Mouse (Mus musculus): ENCODE results near the gene Tmem63b. TPM values are rescaled to one million over a fixed set of nuclear protein-coding genes. Genes with fewer than 3 reads are reported as not detected.
A peak's percentile ranks its signal among the peaks of the same experiment; 100 is the strongest.
"Not testable (repeated sequence)": the region's sequence is repeated elsewhere in the genome, so short reads cannot be mapped to it uniquely, and the experiment has no call there.

The Tmem63b gene
- total RNA-seq, 2 experiments from 2014 or later, result 177 to 186 TPM

DNA sequence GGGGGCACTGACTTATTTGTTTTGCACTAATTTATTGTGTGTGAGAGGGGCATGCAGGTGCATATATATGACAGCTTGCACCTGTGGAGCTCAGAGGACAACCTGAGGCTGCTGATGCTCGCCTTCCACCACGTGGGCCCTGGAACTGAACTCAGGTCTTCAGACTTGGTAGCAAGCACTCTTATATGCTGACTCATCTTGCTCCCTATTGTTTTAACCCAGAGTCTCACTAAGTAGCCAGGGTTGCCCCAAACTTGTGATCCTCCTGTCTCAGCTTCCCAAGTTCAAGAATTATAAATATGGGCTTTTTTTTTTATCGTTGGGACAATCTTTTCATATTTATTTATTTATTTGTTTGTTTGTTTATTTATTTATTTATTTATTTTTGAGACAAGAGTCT, 55.7 kb downstream of the Tmem63b start:
- intact Hi-C loops (cut with DNase I), result no loop called here
- DNase-seq (ENCODE audit: low spot score in 2 of 2), result no peak

DNA sequence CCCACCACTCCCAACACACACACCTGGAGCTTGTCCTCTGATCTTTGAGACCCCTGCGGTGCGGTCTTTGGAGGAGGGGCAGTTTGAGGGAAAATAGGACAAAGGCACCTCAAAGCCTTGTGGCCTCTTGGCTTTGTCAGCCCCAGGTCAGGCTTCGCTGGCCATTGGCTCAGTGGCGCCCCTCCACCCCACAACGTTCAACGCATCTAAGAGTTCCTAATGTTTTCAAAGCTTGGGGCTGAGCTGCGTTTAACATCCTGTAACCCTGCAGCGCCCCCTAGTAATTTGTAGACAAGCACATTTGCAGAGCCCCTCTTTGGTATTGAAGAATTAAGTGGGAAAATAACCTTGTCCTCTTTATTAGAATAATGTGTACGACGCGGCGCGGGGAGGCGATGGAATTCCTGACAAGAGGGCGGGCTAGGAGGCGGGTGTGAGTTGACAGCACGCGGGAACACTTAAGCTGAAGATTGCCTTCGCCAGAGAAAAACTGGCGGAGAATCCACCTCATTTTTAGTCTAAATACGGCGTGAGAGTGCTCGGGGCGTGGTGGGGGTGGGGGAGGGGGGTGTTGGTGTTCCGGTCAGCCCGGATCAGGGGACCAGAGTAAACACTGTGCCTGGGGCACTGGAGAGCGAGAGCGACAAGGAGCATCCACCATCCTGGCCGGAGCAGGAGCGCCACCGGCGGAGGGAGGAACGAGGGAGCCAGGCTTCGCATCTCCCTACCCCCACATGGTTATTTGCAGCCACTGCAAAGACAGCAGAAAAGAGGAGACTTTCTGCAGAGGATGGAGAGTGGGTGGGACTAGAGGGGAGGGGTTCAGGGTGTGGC, 56.6 kb downstream of the Tmem63b start:
- intact Hi-C loops (cut with DNase I), result loop anchor here (2.0 kb wide), 1 partner anchor 45 kb away; no protein-coding TSS in a partner anchor
- peak; percentile 63 to 69 for DNase-seq (ENCODE audit: low spot score in 2 of 2)

DNA sequence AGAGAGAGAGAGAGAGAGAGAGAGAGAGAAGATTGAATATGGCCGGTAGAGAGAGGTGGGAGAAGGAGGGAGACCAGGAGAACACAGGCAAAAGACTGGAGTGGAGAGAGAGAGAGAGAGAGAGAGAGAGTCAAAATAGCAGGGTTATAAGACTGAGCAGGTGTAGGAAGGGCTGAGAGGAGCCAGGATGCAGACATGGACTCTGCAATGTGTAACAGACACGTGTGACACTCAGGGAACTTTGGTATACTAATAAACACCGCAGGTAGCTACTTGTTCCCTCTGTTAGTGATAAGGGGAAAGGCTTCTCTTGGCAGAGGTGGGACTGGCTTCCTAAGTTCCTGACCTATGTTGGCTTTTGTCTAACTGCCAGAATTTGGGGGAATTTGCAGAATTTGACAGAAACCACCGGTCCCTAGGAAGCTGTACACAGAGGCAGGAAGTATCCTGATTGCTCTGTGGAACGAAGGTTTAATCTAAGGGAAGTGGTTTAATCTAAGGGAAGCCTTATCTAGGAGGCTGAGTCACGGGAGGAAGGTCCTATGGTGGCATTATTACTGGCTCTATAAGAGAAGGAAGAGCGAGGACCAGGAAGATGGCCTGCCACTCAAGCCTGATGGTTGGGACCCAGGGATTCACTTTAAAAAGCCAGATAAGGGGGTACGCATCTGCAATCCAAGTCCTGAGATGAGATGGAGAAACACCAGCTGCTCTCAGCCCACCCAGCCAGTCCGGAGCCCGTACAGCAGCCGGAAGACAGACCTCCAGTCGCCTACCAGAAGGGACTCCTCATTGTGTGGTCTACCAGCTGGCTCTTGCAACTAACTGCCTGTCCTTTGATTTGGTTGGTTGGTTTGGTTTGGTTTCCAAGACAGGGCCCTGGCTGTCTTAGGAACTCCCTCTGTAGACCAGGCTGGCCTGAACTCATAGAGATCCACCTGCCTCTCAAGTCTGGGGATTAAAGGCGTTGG, 57.5 kb downstream of the Tmem63b start:
- intact Hi-C loops (cut with DNase I), result loop anchor here (2.0 kb wide), 1 partner anchor 44 kb away; no protein-coding TSS in a partner anchor
- no peak for DNase-seq (ENCODE audit: low spot score in 2 of 2)

DNA sequence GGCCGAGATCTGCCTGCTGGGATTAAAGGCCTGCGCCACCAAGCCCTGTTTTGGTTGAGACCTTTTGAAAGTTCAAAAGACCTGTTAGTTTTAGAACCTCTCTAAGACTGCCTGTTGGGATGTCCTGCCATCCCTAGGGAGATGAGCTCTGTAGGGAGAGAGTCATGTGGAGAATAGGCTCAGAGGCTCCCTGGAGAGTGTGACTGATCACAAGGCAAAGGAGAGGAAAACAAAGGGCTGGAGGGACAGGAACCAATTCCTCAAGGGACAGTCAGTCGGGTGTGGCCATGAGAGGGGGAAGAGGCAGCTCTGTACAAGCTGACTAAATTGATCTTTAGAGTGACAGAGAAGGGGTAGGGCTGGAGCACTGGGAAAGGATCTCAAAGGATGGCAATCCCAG, 58.5 kb downstream of the Tmem63b start:
- DNase-seq (ENCODE audit: low spot score in 2 of 2), result no peak
- intact Hi-C loops (cut with DNase I), result loop anchor here (2.0 kb wide), 1 partner anchor 43 kb away; no protein-coding TSS in a partner anchor

DNA sequence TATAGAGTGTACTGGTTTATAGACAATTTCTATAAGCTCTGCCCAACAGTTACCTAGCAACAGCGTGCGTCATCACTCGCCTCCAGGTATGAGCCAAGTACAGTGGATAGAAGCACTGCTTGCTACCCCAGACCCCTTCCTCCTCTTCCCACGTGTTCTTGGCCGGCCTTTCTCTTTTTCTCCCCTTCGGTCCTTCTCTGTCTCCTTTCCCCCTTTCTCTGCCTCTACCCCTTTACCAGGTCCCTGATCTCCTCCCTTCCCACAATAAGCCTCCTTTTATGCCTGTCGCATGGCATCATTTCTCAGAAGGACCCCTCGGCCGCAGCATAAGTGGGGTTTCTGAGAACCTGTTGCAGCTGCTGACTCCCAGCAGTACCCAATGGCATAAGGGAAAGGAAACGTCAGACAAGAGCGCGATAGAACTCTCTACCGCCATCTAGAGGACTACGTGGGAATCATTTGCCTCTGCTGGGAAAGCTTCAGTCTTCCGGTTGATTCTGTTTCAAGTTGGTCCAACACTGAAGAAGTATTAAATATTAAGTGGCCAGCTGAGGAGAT, 60.0 kb downstream of the Tmem63b start:
- intact Hi-C loops (cut with DNase I), result no loop called here

DNA sequence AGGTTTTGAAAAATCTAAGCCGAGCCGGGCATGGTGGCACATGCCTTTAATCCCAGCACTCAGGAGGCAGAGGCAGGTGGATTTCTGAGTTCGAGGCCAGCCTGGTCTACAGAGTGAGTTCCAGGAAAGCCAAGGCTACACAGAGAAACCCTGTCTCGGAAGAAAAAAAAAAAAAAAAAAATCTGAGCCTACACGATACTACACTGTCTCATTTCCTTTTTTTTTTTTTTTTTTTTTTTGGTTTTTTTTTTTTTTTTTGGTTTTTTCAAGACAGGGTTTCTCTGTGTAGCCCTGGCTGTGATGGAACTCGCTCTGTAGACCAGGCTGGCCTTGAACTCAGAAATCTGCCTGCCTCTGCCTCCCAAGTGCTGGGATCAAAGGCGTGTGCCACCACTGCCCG, 63.3 kb downstream of the Tmem63b start:
- intact Hi-C loops (cut with DNase I); DNase-seq (ENCODE audit: low spot score in 2 of 2): not testable (repeated sequence)

More for the DNA sequence above, 60.0 kb downstream of the Tmem63b start:
- peak; percentile 43 to 69 for DNase-seq (ENCODE audit: low spot score in 2 of 2)

DNA sequence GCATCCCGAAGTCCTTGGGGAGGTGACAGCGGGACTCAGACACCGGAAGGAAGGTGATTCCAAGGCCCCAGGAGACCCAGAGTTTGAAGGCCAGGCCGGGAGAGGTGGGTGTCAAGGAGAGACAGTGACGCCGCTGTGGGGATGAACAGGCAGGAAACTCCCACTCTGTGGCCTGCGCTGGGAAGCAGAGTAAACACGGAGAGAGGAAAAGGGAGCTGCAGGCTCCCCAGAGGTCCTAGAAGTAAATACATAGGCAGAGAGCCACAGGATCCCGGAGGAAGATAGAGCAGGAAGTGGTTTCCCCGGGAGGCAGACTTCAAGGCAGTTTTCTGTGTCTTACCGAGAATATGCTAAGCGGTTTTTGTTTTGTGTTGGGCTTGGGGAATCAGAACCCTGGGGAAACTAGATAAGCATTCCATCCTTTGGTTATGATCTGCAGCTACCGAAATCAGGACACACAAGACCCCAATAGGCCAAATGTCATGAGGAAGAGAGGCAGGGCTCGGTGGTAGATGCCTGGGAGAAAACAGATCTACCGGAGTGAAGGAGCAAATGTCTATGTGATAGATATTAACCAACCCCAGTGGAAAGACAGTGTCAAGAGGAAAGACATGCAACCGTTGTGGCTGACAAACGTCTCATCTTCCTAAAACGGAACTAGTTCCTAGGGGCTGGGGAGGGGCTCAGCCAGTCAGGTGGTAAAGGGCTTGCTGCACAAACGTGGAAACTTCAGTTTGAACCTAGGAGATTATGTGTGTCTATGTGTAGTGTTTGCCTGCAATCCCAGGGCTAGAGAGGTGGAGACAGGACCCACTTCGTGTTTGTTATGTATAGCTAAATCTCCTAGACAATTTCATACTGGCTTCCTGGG, 67.1 kb downstream of the Tmem63b start:
- DNase-seq (ENCODE audit: low spot score in 2 of 2), result no peak
- intact Hi-C loops (cut with DNase I), result no loop called here

DNA sequence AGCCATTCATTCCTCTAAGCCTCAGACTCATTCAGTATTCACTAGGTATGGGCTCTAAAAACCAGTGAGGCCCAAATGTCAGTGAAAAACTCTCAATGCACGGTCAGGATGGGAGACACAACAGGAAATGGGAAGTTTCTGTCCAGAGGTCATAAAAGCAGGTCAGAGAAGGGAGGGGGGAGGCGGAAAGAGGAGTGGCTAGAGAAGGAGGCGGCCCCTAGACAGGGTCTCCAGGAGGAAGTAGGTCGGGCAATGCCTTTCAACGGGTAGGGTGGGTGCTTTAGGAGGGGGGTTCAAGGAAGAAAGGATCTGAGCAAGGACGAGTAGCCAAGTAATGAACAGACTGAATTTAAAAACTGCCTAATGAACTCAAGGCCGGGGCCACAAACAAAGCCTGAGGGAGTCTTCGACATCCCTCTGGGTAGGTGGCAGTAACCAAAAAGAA, 67.7 kb downstream of the Tmem63b start:
- intact Hi-C loops (cut with DNase I), result no loop called here
- DNase-seq (ENCODE audit: low spot score in 2 of 2), result no peak

DNA sequence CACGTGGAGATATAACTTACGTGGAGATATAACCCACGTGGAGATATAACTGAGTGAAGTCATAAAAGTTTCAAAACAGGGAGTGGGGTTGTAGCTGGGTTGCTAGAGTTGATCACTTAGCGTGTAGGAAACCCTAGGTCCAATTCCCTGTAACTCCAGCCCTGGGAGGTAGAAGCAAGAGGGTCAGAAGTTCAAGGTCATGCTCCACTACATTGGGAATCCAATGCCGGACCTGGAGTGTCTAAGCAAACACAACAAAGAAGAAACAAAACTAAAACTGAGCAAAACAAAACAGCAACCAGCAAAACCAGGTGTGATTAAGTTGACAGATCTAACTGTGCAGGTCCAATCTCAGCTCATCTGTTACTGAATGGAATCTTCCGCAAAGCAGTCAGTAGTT, 69.0 kb downstream of the Tmem63b start:
- intact Hi-C loops (cut with DNase I), result no loop called here
- DNase-seq (ENCODE audit: low spot score in 2 of 2), result no peak

DNA sequence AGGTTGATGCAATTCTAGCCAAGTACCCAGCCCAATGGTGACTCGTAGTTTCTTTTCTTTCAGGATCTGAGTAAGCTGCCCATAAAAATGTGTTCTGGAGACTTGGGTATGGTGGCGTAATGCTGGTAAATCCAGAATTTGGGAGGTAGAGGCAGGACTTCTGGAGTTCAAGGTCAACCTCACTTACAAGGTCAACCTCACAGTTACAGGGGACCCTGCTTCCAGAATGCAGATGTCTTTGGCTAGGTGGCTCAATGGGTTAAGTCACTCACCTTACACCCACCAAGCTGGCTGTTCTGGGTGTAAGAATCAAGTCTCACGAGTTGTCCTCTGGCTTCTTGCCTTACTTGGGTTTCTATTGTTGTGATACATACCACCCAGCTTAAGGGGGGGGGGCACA, 70.0 kb downstream of the Tmem63b start:
- DNase-seq (ENCODE audit: low spot score in 2 of 2), result no peak
- intact Hi-C loops (cut with DNase I), result no loop called here

DNA sequence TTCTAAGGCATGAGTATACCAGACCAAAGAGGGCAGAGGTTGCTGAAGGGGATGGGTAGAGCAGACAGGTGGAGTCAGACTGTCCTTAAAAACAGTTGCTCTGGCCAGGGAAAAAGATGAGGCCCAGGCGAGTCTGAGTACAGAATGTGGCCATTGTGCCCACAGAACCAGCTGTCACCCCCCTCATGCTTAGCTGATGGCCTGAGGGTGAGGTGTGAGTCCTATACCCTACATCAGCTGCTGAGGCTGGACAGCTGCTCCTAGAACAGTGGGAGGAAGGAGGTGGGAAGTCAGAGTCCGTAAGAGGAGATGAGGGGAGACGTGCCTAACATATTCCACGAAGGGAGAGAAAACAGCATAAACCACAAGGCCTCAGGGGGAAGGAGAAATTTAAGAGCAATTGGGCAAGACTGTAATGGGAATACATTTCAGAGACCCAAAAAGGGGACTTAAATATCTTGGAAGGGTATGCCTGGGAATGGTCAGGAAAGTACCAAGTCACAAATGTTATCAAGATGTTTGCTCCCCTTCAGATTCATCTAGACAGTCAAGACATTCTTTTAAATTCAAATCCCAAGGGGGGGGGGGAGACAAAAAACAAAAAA, 70.6 kb downstream of the Tmem63b start:
- intact Hi-C loops (cut with DNase I), result no loop called here
- no peak for DNase-seq (ENCODE audit: low spot score in 2 of 2)

DNA sequence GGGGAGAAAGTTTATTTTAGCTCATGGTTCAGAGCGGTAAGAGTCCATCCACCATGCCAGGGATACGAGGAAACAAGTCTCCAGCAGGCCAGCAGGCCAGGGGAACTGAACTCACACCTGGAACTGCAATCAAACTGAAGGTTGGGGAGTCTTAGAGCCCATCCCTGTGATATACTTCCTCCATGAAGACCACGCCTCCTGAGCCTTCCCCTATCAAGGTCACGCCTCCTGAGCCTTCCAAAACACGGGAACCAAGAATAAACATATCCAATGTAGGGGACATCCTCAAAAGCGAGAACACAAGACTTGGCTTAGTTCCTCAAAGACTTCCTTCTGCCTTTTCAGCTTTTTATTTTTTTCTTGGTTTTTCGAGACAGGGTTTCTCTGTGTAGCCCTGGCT, 73.8 kb downstream of the Tmem63b start:
- DNase-seq (ENCODE audit: low spot score in 2 of 2), result no peak
- intact Hi-C loops (cut with DNase I), result no loop called here

DNA sequence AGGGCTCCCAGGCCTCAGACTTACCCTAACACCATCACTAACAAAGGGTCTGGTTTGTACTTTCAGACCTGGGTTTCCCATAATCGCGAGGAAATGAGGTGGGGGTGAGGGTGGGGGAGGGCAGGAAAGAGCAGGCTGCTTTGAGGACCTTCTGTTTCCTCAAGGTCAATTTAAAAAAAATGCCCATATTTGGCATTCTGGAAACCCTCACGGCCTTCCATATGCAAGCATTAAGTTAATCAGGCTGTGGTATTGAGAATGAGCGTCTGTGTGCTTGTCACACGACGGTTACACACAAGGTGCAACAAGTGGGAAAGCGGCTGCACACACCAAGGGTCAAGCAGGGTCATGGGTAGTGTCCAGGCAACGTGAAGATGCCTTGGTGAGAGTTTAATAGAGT, 74.7 kb downstream of the Tmem63b start:
- DNase-seq (ENCODE audit: low spot score in 2 of 2), result no peak
- intact Hi-C loops (cut with DNase I), result no loop called here

Other genes starting within 250 kb of the Tmem63b start
- gene Spats1, start 211.5 kb downstream of the Tmem63b start, total RNA-seq (2021), result 1 to 10 TPM; 7.2 to 8.3 TPM
- gene Aars2, start 180.1 kb downstream of the Tmem63b start, total RNA-seq (2021), result 10 to 100 TPM; 23.1 to 26.4 TPM
- gene Tcte1, start 163.5 kb downstream of the Tmem63b start, total RNA-seq (2021), result 1 to 10 TPM; 1.3 to 1.9 TPM
- 100 to 1,000 TPM; 120 to 121 TPM for gene Tmem151b, start 137.2 kb downstream of the Tmem63b start, total RNA-seq (2021)
- 1 to 10 TPM; 1.7 to 2.7 TPM for gene Nfkbie, start 131.2 kb downstream of the Tmem63b start, total RNA-seq (2021)
- 10 to 100 TPM; 24.7 to 33.0 TPM for gene Slc35b2, start 123.0 kb downstream of the Tmem63b start, total RNA-seq (2021)
- gene Hsp90ab1, start 113.6 kb downstream of the Tmem63b start, total RNA-seq (2021), result 1,000 to 10,000 TPM; 1,413 to 1,526 TPM
- gene Slc29a1, start 87.3 kb downstream of the Tmem63b start, total RNA-seq (2021), result 10 to 100 TPM; 17.1 to 23.2 TPM
- not detected for gene Mymx, start 84.8 kb downstream of the Tmem63b start, total RNA-seq (2021)
- under 1 TPM; 0.12 to 0.66 TPM for gene Capn11, start 27.6 kb downstream of the Tmem63b start, total RNA-seq (2021)
- 10 to 100 TPM; 38.3 to 47.5 TPM for gene Mrpl14, start 583 bp downstream of the Tmem63b start, total RNA-seq (2021)
- not detected for gene 1600014C23Rik, start 46.9 kb upstream of the Tmem63b start, total RNA-seq (2021)

All from left cerebral cortex, postnatal 36 days (tissue).